Mouse (Mus musculus) MN1 (cell line): ENCODE measurements at regions not wholly inside any gene's neighbourhood (a gene's known extent, or its start where the extent isn't known, plus 50 kb on each side); places are given as distances from the start of the nearest gene placed in this dataset.

ENCODE experiments used
- DNase-seq: peaks from one replicate; pipeline ENCODE4 v3.0.0-alpha.2; 2016; ENCODE audit warnings: low spot score

DNA sequence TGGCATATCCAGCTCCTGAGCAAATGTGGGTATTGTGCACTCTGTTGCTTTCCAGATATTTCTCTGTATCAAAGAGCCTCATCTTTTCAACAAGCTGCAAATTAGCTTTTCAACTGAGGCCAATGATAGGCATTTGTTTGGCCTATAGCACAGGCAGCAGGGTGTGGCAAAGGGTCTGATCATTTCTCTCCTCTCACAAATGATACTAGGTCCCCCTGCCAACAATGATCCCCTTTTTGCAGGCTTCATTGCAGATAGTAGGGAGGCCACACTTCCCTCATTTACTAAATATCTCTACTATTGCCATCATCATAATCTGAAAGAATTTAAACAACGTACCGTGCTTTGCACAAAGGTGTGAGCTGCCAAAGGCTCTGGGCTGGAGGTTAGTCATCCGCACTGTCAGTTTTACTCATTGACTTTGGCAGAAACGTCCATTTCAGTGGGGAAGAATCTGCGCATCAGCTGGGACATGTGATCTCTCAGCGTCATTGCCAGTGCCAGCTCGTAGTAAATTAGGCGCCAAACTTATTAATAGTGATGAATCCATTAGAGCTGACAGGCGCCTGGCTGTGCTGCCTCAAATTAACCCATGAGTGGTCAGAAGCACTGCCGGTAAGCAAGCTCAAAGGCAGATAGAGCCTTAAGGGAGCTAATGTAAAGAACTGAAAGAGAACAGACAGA lies 147.4 kb upstream of the Foxq1 start:
- no peak for DNase-seq

DNA sequence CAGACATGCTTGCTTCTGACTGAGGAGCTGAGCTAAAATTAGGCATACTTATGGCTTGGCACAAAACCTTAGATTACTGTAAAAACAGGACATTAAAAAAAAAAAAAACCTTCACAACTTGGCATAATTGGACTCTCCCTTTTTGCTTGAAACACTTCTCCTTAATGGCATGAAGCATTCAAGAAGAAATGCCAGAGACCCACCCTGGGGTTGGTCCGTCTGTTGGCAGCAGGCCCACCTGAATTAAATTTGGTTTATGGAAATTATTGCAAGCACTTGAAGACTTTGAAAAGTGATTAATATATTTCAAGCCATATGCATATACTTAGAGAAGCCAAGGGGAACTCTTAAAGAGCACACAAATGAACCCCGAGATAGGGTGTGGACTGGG lies 146.8 kb upstream of the Foxq1 start:
- no peak for DNase-seq

DNA sequence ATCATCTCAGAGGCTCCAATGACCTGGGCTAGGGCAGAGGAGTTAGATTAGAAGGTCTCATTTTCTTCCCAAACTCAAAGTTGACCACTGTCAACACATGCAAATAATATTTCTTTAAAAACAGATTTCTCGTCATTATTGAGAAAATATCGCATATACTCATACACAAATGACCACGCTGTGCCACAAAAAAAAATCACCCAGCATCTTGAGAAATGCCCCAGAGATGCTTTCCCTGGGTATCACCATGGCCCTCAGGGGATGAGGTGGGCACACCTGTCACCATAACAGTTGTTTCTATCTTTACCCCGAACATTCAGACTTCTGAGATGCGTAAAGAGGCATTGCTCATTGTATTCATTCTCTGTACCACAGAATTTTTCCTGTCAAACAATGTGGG lies 134.4 kb upstream of the Foxq1 start:
- no peak for DNase-seq

DNA sequence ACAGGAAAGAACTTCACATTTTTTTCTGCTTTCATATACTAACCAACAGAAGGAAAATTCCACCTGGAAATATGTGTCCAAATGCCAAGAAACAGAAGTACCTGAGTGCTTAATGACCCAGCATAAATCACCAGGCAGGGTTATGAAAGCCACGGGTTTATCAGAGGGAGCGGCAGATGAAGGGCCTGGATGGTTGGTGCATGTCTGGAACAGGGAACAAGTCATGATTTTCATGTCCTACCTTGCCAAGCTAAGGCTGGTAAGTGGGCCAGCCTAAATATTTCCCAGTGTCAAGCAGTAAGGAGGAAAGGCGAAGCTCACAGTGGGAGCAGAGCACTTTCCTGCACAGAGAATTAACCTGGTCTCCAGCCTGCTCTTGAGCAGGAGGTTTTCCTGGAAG lies 132.3 kb upstream of the Foxq1 start:
- DNase-seq = no peak

GRCm38 (mm10) chr13:31425825-31426500 lies 130.0 kb upstream of the Foxq1 start:
- no peak for DNase-seq

DNA sequence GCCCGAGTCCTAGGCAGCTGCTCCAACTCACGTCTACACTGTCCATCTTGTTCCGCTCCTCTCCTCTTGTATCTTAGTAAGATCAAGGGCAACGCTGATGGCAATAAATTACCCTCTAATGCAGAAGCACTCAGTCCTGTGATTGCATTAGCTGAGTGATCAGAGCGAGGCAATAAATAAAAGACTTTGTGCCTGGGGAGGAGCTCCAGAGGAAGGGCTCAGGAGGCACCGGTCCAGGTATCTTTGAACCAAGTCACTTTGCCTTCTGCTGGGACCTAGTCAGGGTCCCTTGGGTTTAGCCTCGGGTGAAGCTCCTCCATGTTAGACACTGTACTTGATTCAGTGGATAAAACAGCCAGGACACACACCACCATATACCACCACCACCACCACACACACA lies 119.5 kb upstream of the Foxq1 start:
- DNase-seq = no peak

- DNase-seq = no peak
These were observed 115.9 kb upstream of the Foxq1 start for GRCm38 (mm10) chr13:31439761-31440627.

DNA sequence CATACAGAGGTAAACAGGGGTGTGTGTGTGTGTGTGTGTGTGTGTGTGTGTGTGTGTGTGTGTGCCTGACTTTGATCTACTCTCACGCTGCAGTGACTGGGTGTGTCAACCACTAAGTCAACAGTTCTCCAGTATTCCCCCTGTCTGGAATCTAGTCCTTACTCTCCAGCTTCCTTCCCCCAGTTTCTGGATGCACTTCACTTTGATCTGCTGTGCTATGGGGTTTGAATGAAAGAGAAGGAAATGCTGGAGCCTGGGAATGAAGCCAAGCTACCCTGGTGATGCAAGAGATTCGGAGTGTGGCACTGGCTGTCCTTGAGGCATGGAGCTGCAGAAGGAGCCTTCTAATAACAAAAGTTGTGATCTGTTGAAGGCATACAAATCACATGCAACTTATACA lies 97.1 kb upstream of the Foxq1 start:
- no peak for DNase-seq

DNA sequence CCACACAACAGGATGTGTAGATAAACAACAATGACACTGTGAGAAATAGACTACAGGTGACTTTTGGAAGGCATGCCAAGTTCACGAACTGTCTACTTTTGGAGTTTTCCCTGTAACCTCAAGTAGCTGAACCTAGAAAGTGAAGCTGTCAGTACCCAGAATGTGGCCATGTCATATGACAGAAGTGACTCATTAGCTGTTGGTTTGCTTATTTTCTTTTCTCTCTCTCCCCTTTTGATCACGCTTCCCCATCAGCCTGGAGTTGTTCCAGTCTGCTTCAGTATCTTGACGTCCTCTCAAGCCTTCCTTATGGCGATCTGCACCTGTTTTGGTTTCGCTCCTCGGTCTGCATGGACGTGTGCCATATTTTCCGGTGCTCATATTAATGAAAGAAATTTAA lies 90.8 kb upstream of the Foxq1 start:
- DNase-seq = no peak

DNA sequence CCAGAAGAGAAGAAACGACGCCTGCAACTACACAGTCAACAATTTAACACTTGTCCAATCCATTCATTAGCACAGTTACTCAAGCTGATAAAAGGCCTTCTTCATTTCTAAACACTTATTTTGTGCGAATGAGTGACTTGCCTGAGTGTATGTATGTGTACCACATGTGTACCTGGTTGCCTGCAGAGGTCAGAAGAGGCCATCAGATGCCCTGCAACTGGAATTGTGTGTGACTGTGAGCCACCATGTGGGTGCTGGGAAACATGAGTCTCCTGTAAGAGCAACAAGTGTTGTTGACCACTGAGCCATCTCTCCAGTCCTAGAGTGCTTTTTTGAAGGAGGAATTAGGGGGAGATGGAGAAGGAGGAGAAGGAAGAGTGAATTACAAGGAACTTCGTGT lies 90.2 kb upstream of the Foxq1 start:
- no peak for DNase-seq

GRCm38 (mm10) chr13:31468131-31468530 lies 87.8 kb upstream of the Foxq1 start:
- no peak for DNase-seq

DNA sequence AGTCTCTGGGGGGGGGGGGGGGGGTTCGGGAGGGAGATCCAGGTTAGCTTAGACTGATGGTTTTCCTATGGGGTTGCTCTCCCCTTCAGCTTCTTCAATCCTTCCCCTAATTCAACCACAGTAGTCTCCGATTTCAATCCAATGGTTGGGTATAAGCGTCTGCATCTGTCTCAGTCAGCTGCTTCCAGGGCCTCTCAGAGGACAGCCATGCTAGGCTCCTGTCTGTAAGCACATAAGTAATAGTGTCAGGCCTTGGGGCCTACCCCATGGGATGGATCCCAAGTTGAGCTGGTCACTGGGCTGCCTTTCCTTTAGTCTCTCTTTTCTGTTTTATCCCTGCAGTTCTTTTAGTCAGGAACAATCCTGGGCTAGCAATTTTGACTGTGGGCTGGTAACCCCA lies 87.0 kb upstream of the Foxq1 start:
- DNase-seq = no peak

- DNase-seq = no peak
These were observed 83.6 kb upstream of the Foxq1 start for GRCm38 (mm10) chr13:31472366-31472765.

DNA sequence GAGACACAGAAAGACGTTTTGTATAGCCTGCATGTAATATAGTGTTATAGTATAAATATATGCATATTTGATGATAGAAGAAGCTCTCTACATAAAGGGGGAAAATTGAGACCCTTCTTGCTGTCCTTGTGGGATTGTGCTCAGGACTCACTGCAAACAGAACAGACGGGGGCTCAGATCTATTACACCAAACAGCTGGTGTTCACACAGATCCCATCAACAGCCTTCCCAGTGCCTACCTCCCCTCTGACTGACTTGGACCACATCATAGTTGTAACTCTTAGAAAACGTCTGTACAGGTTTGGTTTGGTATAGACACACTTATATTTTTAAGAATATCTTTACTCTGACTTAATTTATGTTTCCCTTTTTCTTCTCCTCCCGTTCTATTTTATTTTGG lies 83.1 kb upstream of the Foxq1 start:
- DNase-seq = no peak

- DNase-seq = no peak
These were observed 82.7 kb upstream of the Foxq1 start for GRCm38 (mm10) chr13:31473275-31473674.

- no peak for DNase-seq
These were observed 80.1 kb upstream of the Foxq1 start for GRCm38 (mm10) chr13:31475845-31476244.

- DNase-seq = no peak
These were observed 78.6 kb upstream of the Foxq1 start for GRCm38 (mm10) chr13:31477171-31477867.

GRCm38 (mm10) chr13:31481105-31481844 lies 74.7 kb upstream of the Foxq1 start:
- DNase-seq = no peak

GRCm38 (mm10) chr13:31486373-31486772 lies 69.6 kb upstream of the Foxq1 start:
- DNase-seq = no peak

DNA sequence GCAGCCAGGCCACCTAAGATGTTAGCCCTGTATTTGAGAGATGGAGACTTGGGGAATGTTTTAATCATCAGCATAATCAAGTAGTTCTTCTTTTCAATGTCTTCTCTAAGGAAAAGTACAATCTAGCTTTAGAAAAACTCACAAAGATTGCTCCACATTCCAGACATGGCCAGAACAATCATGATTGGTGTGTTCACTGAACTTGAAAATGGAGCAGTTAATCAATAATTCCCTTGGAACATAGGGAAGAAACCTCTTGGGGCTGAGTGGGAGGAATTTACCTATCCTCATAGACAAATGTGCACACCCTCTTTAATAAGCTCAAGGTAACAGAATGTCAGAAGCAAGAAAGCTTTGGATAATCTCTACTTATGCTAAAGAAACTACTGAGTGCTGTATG lies 67.7 kb upstream of the Foxq1 start:
- DNase-seq = no peak

DNA sequence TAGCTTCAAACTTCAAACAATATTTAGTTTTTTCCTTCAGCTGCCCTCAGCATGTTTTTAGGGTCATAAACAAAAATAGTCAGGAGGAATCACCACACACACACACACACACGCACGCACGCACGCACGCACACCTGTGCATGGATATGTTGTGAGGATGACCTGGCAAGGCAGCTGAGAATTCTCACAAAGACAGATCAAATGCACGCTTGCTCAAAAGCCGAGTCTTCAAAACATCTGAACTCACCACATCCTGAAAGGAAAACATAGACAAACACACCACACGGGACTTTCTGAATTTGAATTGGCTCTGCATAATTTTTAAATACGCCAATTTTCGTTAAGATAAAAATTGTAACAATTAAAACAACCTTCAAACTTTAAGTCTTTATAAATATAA lies 52.7 kb upstream of the Foxq1 start:
- DNase-seq = no peak

GRCm38 (mm10) chr13:31503832-31504231 lies 52.1 kb upstream of the Foxq1 start:
- no peak for DNase-seq
